Mouse (Mus musculus): Measurements from ENCODE around the gene Svep1.

DNA sequence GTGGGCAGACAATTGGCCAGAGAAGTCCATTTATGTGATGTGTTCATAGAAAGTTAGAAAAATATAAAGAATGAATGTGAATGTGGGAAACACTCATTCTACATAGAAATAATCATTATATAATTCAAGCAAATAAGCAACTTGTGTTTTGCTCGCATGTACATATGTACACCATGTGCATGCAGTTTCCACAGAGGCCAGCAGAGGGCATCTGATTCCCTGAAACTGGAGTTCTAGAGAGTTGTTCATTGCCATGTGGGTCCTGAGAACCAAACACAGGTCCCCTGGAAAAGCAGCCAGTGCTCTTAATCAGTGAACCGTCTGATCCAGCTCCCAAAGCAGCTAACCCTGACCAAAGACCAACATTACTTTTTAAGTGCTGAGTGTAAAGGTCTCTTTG lies 60.0 kb downstream of the Svep1 start:
- TF ChIP-seq CHD2 (IDR thresholded peaks at IDR 0.05; ENCODE audit: low read length) (no peak), EP300 (IDR thresholded peaks at IDR 0.05; ENCODE audit: low read depth in 1 of 2, low read length in 2 of 2) (no peak), TBP (IDR thresholded peaks at IDR 0.05; ENCODE audit: low read depth, low read length) (no peak), ETS1 (IDR thresholded peaks at IDR 0.05; ENCODE audit: low read depth, low read length) (no peak), POLR2AphosphoS2 (IDR thresholded peaks at IDR 0.05; ENCODE audit: low read length) (no peak)

Measured in MEL (cell line).